Mouse (Mus musculus) regulatory T cell (primary cell): Measurements from ENCODE around the gene Cd79a.
"Not testable (repeated sequence)": the region's sequence is repeated elsewhere in the genome, so short reads cannot be mapped to it uniquely, and the experiment has no call there.

Experiments
- in situ Hi-C: fragments of 300-600 bp; cut with MboI, MseI; formaldehyde crosslinking; loops from one replicate; pipeline ENCODE4 v1.15.1; 2025; ENCODE audit warnings: high pct_unique_total_duplicates

Gene Cd79a

DNA sequence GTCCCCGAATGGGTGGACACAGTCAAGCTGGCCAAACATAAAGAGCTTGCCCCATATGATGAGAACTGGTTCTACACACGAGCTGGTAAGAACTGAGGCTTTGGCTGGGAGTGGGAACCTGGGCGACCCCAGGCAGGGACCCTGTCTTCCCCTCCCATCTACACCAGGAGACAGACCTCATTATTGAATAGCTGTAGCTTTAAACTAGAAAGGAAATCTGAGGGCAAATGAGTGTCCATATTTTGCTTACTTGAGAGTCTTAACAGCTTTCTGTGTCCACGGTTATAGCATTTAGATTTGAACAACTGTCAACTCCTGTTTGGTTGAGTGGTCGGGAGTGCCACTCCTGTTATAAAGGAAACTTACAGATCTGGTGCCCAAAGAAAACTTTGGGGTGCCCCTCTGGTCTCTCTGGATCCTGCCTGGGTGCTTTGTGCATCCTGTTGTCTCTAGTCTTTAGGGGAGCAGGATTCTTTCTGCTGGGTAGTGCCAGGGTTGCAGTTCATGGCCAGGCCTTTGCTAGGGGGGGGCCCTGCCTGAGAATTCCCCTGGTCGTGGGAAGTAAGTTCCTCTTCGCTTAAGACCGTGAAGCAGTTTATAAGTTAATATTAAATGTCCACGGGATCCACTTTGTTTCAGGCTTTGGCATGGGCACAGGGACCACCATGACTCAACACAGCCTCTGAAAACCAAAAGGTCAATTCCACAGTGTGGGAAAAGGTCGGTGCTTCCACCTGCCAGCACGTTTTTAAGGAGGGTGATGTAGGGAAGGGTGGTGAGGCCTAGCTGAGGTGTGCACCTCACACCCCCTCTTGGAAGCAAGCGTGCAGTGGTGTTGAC, 11.5 kb upstream of the Cd79a start:
- in situ Hi-C loops = loop anchor here (5.0 kb wide), 1 partner anchor 87 kb away; the partner anchor contains the start of gene Rabac1

DNA sequence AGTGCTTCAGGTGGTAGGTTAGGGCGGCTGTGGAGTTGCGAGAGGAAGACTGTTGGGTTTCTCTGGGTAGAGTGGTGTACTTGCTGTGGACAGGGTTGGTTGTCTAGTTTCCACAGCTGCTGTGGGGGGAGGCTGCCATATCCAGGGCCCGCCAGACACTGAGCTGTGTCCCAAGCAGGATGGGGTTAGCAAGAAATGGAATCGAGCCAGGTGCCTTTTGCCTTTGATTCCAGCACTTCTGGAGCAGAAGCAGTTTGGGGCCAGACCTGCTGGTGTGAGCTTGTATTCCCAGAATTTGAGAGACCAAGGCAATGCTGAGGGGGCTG, 10.9 kb upstream of the Cd79a start:
- in situ Hi-C loops = loop anchor here (5.0 kb wide), 1 partner anchor 86 kb away; the partner anchor contains the start of gene Rabac1

- in situ Hi-C loops = loop anchor here (5.0 kb wide), 1 partner anchor 85 kb away; the partner anchor contains the start of gene Rabac1
Observed at GRCm38 (mm10) chr7:24887096-24887495, 10.1 kb upstream of the Cd79a start.

- in situ Hi-C loops = loop anchor here (5.0 kb wide), 1 partner anchor 83 kb away; the partner anchor contains the start of gene Rabac1
Observed at GRCm38 (mm10) chr7:24889431-24890220, 7.6 kb upstream of the Cd79a start.

GRCm38 (mm10) chr7:24890281-24891216, 6.6 kb upstream of the Cd79a start:
- in situ Hi-C loops = no loop called here

GRCm38 (mm10) chr7:24891241-24892124, 5.7 kb upstream of the Cd79a start:
- in situ Hi-C loops = no loop called here

GRCm38 (mm10) chr7:24892125-24892583, 5.0 kb upstream of the Cd79a start:
- in situ Hi-C loops = no loop called here

GRCm38 (mm10) chr7:24895749-24896148, 1.4 kb upstream of the Cd79a start:
- in situ Hi-C loops = not testable (repeated sequence)

DNA sequence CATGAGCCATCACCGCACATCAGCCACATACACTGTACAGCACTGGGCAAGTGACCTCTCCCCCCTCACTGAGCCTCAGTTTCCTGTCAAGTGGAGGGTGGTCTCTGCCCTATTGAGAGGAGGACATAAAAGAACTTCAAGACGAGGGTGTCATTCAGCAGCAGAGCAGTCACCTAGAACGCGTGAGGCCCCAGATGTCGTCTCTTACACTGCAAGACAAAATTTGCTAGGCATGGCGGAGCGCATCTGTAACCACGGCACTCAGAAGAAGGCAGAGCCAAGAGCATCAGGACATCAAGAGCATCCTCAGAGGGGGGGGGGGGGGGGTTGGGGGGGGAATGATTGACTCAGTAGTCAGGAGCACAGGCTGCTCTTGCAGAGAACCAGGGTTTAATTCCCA, 912 bp upstream of the Cd79a start:
- in situ Hi-C loops = no loop called here

- in situ Hi-C loops = no loop called here
Observed at GRCm38 (mm10) chr7:24897959-24898358, 778 bp downstream of the Cd79a start.

GRCm38 (mm10) chr7:24901114-24901513, 3.9 kb downstream of the Cd79a start:
- in situ Hi-C loops = no loop called here

GRCm38 (mm10) chr7:24901842-24902241, 4.7 kb downstream of the Cd79a start:
- in situ Hi-C loops = no loop called here

DNA sequence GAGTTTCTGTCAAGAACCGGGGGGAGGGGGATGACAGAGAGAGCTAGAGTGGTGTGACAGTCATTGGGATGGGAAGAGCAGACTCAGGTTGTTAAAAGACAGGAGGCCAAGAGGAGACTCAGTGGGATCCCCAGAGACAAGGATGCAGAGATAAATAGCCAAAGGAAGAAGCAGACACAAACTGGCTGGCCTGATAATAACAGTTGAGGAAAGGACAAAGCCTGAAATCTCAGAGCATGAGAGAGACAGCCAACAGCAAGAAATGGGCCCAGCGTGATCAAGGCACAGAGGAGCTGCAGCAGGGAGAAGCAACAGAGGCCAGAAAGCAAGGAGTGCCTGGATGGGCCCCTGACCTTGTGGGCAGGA, 5.1 kb downstream of the Cd79a start:
- in situ Hi-C loops = no loop called here

DNA sequence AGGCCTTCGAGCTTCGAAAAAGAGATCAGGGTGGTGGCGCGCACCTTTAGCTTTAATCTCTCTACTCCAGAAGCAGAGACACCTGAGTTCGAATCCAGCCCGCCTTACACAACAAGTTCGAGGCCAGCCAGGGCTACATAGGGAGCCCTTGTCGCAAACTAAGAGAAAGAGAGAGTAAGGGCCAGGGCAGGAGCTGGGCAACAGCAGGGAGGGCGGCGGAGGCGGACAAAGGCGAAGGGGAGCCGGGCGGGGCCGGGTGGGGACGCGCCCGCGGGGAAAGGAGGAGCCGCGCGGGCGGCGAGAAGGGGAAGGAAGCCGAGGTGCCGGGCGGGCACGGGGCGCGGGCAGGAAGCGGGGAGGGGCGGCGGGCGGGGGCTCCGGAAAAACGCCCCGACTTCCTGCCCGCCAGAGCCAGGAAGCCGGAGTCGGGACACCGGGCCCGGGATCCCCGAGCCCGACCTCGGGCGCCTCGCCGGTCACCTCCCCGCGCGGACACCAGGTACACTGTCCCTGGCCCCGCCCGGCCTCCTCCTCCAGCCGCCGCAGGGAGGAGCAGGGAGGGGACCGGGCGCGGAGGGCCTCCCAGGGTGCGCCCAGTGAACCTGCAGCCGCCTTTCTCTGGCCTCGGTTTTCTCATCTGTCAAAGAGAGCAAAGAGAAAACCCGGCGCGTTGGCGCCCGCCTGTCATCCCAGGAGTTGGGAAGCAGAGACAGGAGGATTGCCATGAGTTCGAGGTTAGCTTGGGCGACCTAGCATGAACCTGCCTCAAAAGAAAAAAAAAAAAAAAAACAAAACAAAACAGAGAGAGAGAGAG, 5.7 kb downstream of the Cd79a start, which contains the start of gene Arhgef1:
Arhgef1 (plus strand) TSS at position 283 of the 814 bp plus-strand sequence.
- in situ Hi-C loops = no loop called here

DNA sequence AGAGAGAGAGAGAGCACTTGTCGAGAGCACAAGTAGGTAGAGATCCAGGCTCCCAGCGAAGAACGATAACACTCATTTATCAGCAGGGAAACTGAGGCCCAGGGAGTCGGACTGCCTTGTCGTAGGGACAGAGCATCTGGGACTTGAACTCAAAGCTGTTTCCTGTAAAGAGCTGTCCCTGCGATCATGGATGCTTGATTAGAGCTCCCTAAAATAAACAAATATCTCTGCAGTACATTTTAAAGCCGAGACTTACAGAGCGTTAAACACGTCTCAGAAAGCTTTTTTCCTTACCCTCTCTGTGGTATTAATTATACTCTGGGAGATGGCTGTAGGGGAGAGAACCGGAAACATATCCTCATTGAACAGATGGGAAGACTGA, 6.3 kb downstream of the Cd79a start:
- in situ Hi-C loops = no loop called here

- in situ Hi-C loops = no loop called here
Observed at GRCm38 (mm10) chr7:24904070-24904483, 6.9 kb downstream of the Cd79a start.

DNA sequence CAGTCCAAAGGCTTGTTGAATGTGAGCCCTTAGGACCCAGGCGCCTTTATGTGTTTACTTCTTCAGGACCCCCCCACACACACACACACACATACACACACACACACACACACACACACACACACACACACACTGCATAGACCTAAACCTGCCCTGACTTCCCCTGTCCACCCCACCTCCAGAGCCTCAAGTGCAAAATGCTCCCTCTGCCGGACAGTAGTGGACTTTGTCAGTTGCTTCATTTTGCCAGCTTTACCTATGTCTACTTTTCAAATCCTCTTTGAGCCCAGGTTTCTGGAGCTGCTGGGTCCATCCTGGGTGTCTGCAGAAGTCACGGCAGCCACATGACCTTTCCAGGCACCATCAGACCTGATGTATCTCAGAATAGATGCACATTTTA, 7.8 kb downstream of the Cd79a start:
- in situ Hi-C loops = no loop called here

DNA sequence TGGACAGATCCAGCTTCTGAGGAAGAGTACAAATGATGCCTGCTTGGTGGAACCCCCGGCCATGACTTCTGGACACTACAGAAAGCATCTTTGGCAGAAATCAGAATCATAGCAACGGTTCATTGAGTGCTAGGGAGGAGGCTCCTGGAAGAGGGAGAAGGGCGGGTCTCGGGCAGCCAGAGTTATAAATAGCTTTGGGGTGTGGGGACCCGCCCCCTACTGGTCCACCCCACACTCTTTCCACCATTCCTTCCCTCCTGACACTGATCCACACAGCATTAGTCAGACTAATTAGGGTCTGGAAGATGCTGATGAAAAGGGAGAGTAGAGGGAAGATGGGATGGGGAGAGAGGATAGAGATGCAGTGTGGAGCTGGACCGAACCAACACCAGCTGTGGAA, 9.4 kb downstream of the Cd79a start:
- in situ Hi-C loops = no loop called here

- in situ Hi-C loops = no loop called here
Observed at GRCm38 (mm10) chr7:24907211-24907748, 10.1 kb downstream of the Cd79a start.
